Mouse (Mus musculus): ENCODE measurements at regions not wholly inside any gene's neighbourhood (a gene's known extent, or its start where the extent isn't known, plus 50 kb on each side); places are given as distances from the start of the nearest gene placed in this dataset.

- H3K9me3 ChIP-seq (ENCODE audit: low read length), result no peaks in the 10 kb centered on the region
- H3K27me3 ChIP-seq (ENCODE audit: insufficient read depth, low read length), result no peaks in the 10 kb centered on the region
- H3K4me1 ChIP-seq (replicated peaks; ENCODE audit: low read depth, low read length), result no peaks in the 10 kb centered on the region
- H3K36me3 ChIP-seq (ENCODE audit: insufficient read depth, low read length), result no peaks in the 10 kb centered on the region
- no peak overlapping the region for H3K4me3 ChIP-seq (replicated peaks; ENCODE audit: low read length)
- TF ChIP-seq CTCF (conservative IDR thresholded peaks at IDR 0.05; ENCODE audit: low read length) (no peak), POU5F1 (IDR thresholded peaks at IDR 0.05; ENCODE audit: borderline replicate concordance, low read length) (no peak)
Measured at GRCm38 (mm10) chr1:96450852-96451251, 421.1 kb downstream of the Slco4c1 start.

- Histone ChIP-seq H3K9me3 (ENCODE audit: low read length) (no peaks in the 10 kb centered on the region), H3K4me1 (replicated peaks; ENCODE audit: low read depth, low read length) (no peaks in the 10 kb centered on the region), H3K27me3 (ENCODE audit: insufficient read depth, low read length) (no peaks in the 10 kb centered on the region), H3K4me3 (replicated peaks; ENCODE audit: low read length) (no peak overlapping the region), H3K36me3 (ENCODE audit: insufficient read depth, low read length) (no peaks in the 10 kb centered on the region)
- TF ChIP-seq NANOG (IDR thresholded peaks at IDR 0.05; ENCODE audit: borderline replicate concordance, low read length), result no peak
- TF ChIP-seq POU5F1 (IDR thresholded peaks at IDR 0.05; ENCODE audit: borderline replicate concordance, low read length), result no peak
- no peak for TF ChIP-seq CTCF (conservative IDR thresholded peaks at IDR 0.05; ENCODE audit: low read length)
Measured at GRCm38 (mm10) chr1:96445215-96445614, 426.8 kb downstream of the Slco4c1 start.

GRCm38 (mm10) chr1:96433057-96433456 is 438.9 kb downstream of the Slco4c1 start:
- Histone ChIP-seq H3K27me3 (ENCODE audit: insufficient read depth, low read length) (no peaks in the 10 kb centered on the region), H3K36me3 (ENCODE audit: insufficient read depth, low read length) (no peaks in the 10 kb centered on the region), H3K4me3 (replicated peaks; ENCODE audit: low read length) (no peak overlapping the region), H3K9me3 (ENCODE audit: low read length) (no peaks in the 10 kb centered on the region), H3K4me1 (replicated peaks; ENCODE audit: low read depth, low read length) (no peaks in the 10 kb centered on the region)
- TF ChIP-seq CTCF (conservative IDR thresholded peaks at IDR 0.05; ENCODE audit: low read length) (no peak), NANOG (IDR thresholded peaks at IDR 0.05; ENCODE audit: borderline replicate concordance, low read length) (no peak), POU5F1 (IDR thresholded peaks at IDR 0.05; ENCODE audit: borderline replicate concordance, low read length) (no peak)

GRCm38 (mm10) chr1:96423481-96423880 is 448.5 kb downstream of the Slco4c1 start:
- Histone ChIP-seq H3K4me1 (replicated peaks; ENCODE audit: low read depth, low read length) (no peaks in the 10 kb centered on the region), H3K9me3 (ENCODE audit: low read length) (no peaks in the 10 kb centered on the region)
- no peak for TF ChIP-seq NANOG (IDR thresholded peaks at IDR 0.05; ENCODE audit: borderline replicate concordance, low read length)
- no peak for TF ChIP-seq CTCF (conservative IDR thresholded peaks at IDR 0.05; ENCODE audit: low read length)
- TF ChIP-seq POU5F1 (IDR thresholded peaks at IDR 0.05; ENCODE audit: borderline replicate concordance, low read length), result no peak

GRCm38 (mm10) chr1:96410837-96411612 is 460.9 kb downstream of the Slco4c1 start:
- no peak for TF ChIP-seq NANOG (IDR thresholded peaks at IDR 0.05; ENCODE audit: borderline replicate concordance, low read length)
- TF ChIP-seq POU5F1 (IDR thresholded peaks at IDR 0.05; ENCODE audit: borderline replicate concordance, low read length), result no peak
- TF ChIP-seq CTCF (conservative IDR thresholded peaks at IDR 0.05; ENCODE audit: low read length), result no peak
- no peaks in the 10 kb centered on the region for H3K36me3 ChIP-seq (ENCODE audit: insufficient read depth, low read length)

More at GRCm38 (mm10) chr1:96423481-96423880, 448.5 kb downstream of the Slco4c1 start:
- H3K4me3 ChIP-seq (replicated peaks; ENCODE audit: low read length), result no peak overlapping the region
- H3K27me3 ChIP-seq (ENCODE audit: insufficient read depth, low read length), result no peaks in the 10 kb centered on the region
- H3K36me3 ChIP-seq (ENCODE audit: insufficient read depth, low read length), result no peaks in the 10 kb centered on the region

GRCm38 (mm10) chr1:96397982-96398381 is 474.0 kb downstream of the Slco4c1 start:
- no peak for TF ChIP-seq CTCF (conservative IDR thresholded peaks at IDR 0.05; ENCODE audit: low read length)
- no peak for TF ChIP-seq POU5F1 (IDR thresholded peaks at IDR 0.05; ENCODE audit: borderline replicate concordance, low read length)
- TF ChIP-seq NANOG (IDR thresholded peaks at IDR 0.05; ENCODE audit: borderline replicate concordance, low read length), result no peak
- Histone ChIP-seq H3K27me3 (ENCODE audit: insufficient read depth, low read length) (no peaks in the 10 kb centered on the region), H3K4me1 (replicated peaks; ENCODE audit: low read depth, low read length) (no peaks in the 10 kb centered on the region), H3K9me3 (ENCODE audit: low read length) (no peaks in the 10 kb centered on the region), H3K36me3 (ENCODE audit: insufficient read depth, low read length) (no peaks in the 10 kb centered on the region), H3K4me3 (replicated peaks; ENCODE audit: low read length) (no peak overlapping the region)

More at GRCm38 (mm10) chr1:96410837-96411612, 460.9 kb downstream of the Slco4c1 start:
- Histone ChIP-seq H3K4me1 (replicated peaks; ENCODE audit: low read depth, low read length) (no peaks in the 10 kb centered on the region), H3K4me3 (replicated peaks; ENCODE audit: low read length) (no peak overlapping the region), H3K27me3 (ENCODE audit: insufficient read depth, low read length) (no peaks in the 10 kb centered on the region), H3K9me3 (ENCODE audit: low read length) (no peaks in the 10 kb centered on the region)

GRCm38 (mm10) chr1:96388417-96388816 is 483.6 kb downstream of the Slco4c1 start:
- Histone ChIP-seq H3K9me3 (ENCODE audit: low read length) (no peaks in the 10 kb centered on the region), H3K4me1 (replicated peaks; ENCODE audit: low read depth, low read length) (no peaks in the 10 kb centered on the region), H3K27me3 (ENCODE audit: insufficient read depth, low read length) (no peaks in the 10 kb centered on the region), H3K4me3 (replicated peaks; ENCODE audit: low read length) (no peak overlapping the region), H3K36me3 (ENCODE audit: insufficient read depth, low read length) (no peaks in the 10 kb centered on the region)
- TF ChIP-seq CTCF (conservative IDR thresholded peaks at IDR 0.05; ENCODE audit: low read length) (no peak), POU5F1 (IDR thresholded peaks at IDR 0.05; ENCODE audit: borderline replicate concordance, low read length) (no peak), NANOG (IDR thresholded peaks at IDR 0.05; ENCODE audit: borderline replicate concordance, low read length) (no peak)

- Histone ChIP-seq H3K4me1 (replicated peaks; ENCODE audit: low read depth, low read length) (no peaks in the 10 kb centered on the region), H3K27me3 (ENCODE audit: insufficient read depth, low read length) (no peaks in the 10 kb centered on the region), H3K36me3 (ENCODE audit: insufficient read depth, low read length) (no peaks in the 10 kb centered on the region), H3K4me3 (replicated peaks; ENCODE audit: low read length) (no peak overlapping the region), H3K9me3 (ENCODE audit: low read length) (no peaks in the 10 kb centered on the region)
- TF ChIP-seq POU5F1 (IDR thresholded peaks at IDR 0.05; ENCODE audit: borderline replicate concordance, low read length) (no peak), NANOG (IDR thresholded peaks at IDR 0.05; ENCODE audit: borderline replicate concordance, low read length) (no peak), CTCF (conservative IDR thresholded peaks at IDR 0.05; ENCODE audit: low read length) (no peak)
Measured at GRCm38 (mm10) chr1:96385916-96386315, 486.1 kb downstream of the Slco4c1 start.

All from E14TG2a.4 (cell line).